Mouse (Mus musculus) myocyte (in vitro differentiated cells): ENCODE data around the gene Coq5. TPM values are rescaled to one million over a fixed set of nuclear protein-coding genes. Genes with fewer than 3 reads are reported as not detected.
A peak's percentile ranks its signal among the peaks of the same experiment; 100 is the strongest.

Source experiments
- H3K27me3 ChIP-seq: one replicate; pipeline ENCODE4 v1.6.1; 2011; ENCODE audit not compliant: control insufficient read depth, insufficient read depth, insufficient read length
- H3K36me3 ChIP-seq: one replicate; pipeline ENCODE4 v1.6.1; 2011; ENCODE audit not compliant: control insufficient read depth, insufficient read depth
- H3K4me2 ChIP-seq: one replicate; pipeline ENCODE4 v1.6.1; 2011; ENCODE audit warnings: low read depth, control low read depth
- H3K4me3 ChIP-seq: one replicate; pipeline ENCODE4 v1.5.1; 2011; ENCODE audit warnings: mild to moderate bottlenecking, control low read depth, moderate library complexity
- H3K79me2 ChIP-seq: one replicate; pipeline ENCODE4 v1.6.1; 2011; ENCODE audit not compliant: control insufficient read depth, insufficient read depth
- H3ac ChIP-seq: one replicate; pipeline ENCODE4 v1.6.1; 2011; ENCODE audit not compliant: control insufficient read depth, insufficient read length
- CEBPB ChIP-seq: IDR thresholded peaks from 2 replicates; pipeline ENCODE4 v1.6.1; 2011; ENCODE audit warnings: mild to moderate bottlenecking, moderate library complexity; ENCODE audit not compliant: poor library complexity, insufficient read depth, severe bottlenecking
- E2F4 ChIP-seq: IDR thresholded peaks from one replicate; pipeline ENCODE4 v1.6.1; 2011; ENCODE audit warnings: mild to moderate bottlenecking, control low read depth, moderate library complexity; ENCODE audit not compliant: insufficient read depth
- MAX ChIP-seq: IDR thresholded peaks from one replicate; pipeline ENCODE4 v1.6.1; 2011; ENCODE audit warnings: low read depth, mild to moderate bottlenecking, control low read depth
- MYOD1 ChIP-seq, 3 experiments: IDR thresholded peaks; one replicate each; pipeline ENCODE4 v1.6.1; 2011; ENCODE audit warnings: control low read depth in 2 of 3, low read depth in 2 of 3, mild to moderate bottlenecking in 2 of 3, moderate library complexity in 1 of 3; ENCODE audit not compliant: insufficient read length in 2 of 3, control insufficient read depth in 1 of 3
- MYOG ChIP-seq, 3 experiments: IDR thresholded peaks; one replicate each; pipeline ENCODE4 v1.6.1; 2011; ENCODE audit warnings: control low read depth in 2 of 3, low read depth in 2 of 3, mild to moderate bottlenecking in 2 of 3; ENCODE audit not compliant: insufficient read length in 2 of 3, control insufficient read depth in 1 of 3, insufficient read depth in 1 of 3
- POLR2A ChIP-seq: IDR thresholded peaks from one replicate; pipeline ENCODE4 v1.6.1; 2011; ENCODE audit warnings: low read depth, mild to moderate bottlenecking, control low read depth, moderate library complexity; ENCODE audit not compliant: insufficient read length
- POLR2AphosphoS2 ChIP-seq: IDR thresholded peaks from one replicate; pipeline ENCODE4 v1.6.1; 2011; ENCODE audit warnings: low read depth, control low read depth; ENCODE audit not compliant: insufficient read length
- REST ChIP-seq: IDR thresholded peaks from one replicate; pipeline ENCODE4 v1.6.1; 2011; ENCODE audit warnings: mild to moderate bottlenecking, control low read depth, moderate library complexity; ENCODE audit not compliant: insufficient read depth, insufficient read length
- SRF ChIP-seq: IDR thresholded peaks from one replicate; pipeline ENCODE4 v1.6.1; 2011; ENCODE audit warnings: low read depth; ENCODE audit not compliant: control insufficient read depth, insufficient read length
- TCF12 ChIP-seq: IDR thresholded peaks from one replicate; pipeline ENCODE4 v1.6.1; 2011; ENCODE audit warnings: mild to moderate bottlenecking, control low read depth; ENCODE audit not compliant: poor library complexity, insufficient read depth, severe bottlenecking
- TCF3 ChIP-seq: IDR thresholded peaks from one replicate; pipeline ENCODE4 v1.6.1; 2011; ENCODE audit warnings: low read depth, control low read depth; ENCODE audit not compliant: insufficient read length
- USF1 ChIP-seq: IDR thresholded peaks from one replicate; pipeline ENCODE4 v1.6.1; 2011; ENCODE audit warnings: low read depth, mild to moderate bottlenecking, control low read depth, moderate library complexity
- polyA plus RNA-seq: library from polyadenylated mRNA; unstranded; fragments of >200 nt; fragmentation: generic; extraction: Trizol; gene quantifications from one replicate; pipeline ENCODE4 v1.2.1, GENCODE M21; 2012; ENCODE audit warnings: missing spikeins

Gene Coq5
- 43.7 TPM for polyA plus RNA-seq

- TF ChIP-seq MYOD1 (IDR thresholded peaks at IDR 0.05; ENCODE audit: control insufficient read depth in 1 of 3, insufficient read length in 2 of 3, low read depth in 2 of 3): peak in 1 of 3 experiments; percentile 63
- no peak for TF ChIP-seq SRF
- TF ChIP-seq USF1: no peak
- peak; percentile 57; the same call in 1 of the 2 replicates for TF ChIP-seq CEBPB
- no peak for TF ChIP-seq TCF12
- no peak for TF ChIP-seq MAX
- no peak for TF ChIP-seq TCF3
- peak; percentile 92 for TF ChIP-seq POLR2A
- no peak for TF ChIP-seq E2F4
- TF ChIP-seq MYOG (IDR thresholded peaks at IDR 0.05; ENCODE audit: control insufficient read depth in 1 of 3, insufficient read depth in 1 of 3, insufficient read length in 2 of 3, low read depth in 2 of 3): peak in 1 of 3 experiments; percentile 7
- TF ChIP-seq POLR2AphosphoS2: peak; percentile 83
- TF ChIP-seq REST: no peak
- Histone ChIP-seq H3K27me3 (no peaks in the 10 kb centered on the region), H3K4me3 (peak within 1 kb of the TSS; percentile 86), H3K79me2 (peaks cover 21% of the 10 kb centered on the region), H3ac (peak within 1 kb of the TSS; percentile 53), H3K4me2 (peak within 1 kb of the TSS; percentile 99), H3K36me3 (peaks cover 5% of the 10 kb centered on the region)
These were observed at the start of gene Coq5 for GRCm38 (mm10) chr5:115279226-115280049. TSS of gene Coq5 (plus strand) at chr5:115279666.

GRCm38 (mm10) chr5:115230830-115231551 lies 48.5 kb upstream of the Coq5 start:
- Histone ChIP-seq H3K4me2 (no peak overlapping the region), H3K27me3 (no peaks in the 10 kb centered on the region)

GRCm38 (mm10) chr5:115231552-115232120 lies 47.8 kb upstream of the Coq5 start:
- Histone ChIP-seq H3K36me3 (no peaks in the 10 kb centered on the region), H3K4me3 (no peak overlapping the region), H3K4me2 (no peak overlapping the region), H3ac (no peak overlapping the region), H3K79me2 (no peaks in the 10 kb centered on the region), H3K27me3 (no peaks in the 10 kb centered on the region)
- TF ChIP-seq MYOG (IDR thresholded peaks at IDR 0.05; ENCODE audit: control insufficient read depth in 1 of 3, insufficient read depth in 1 of 3, insufficient read length in 2 of 3, low read depth in 2 of 3) (no peak), POLR2A (no peak), MYOD1 (IDR thresholded peaks at IDR 0.05; ENCODE audit: control insufficient read depth in 1 of 3, insufficient read length in 2 of 3, low read depth in 2 of 3) (no peak), TCF12 (no peak), CEBPB (no peak), SRF (no peak)

More at GRCm38 (mm10) chr5:115230830-115231551, 48.5 kb upstream of the Coq5 start:
- TF ChIP-seq E2F4: no peak
- TF ChIP-seq USF1: peak; percentile 55
- no peak for TF ChIP-seq MAX
- Histone ChIP-seq H3ac (no peak overlapping the region), H3K36me3 (no peaks in the 10 kb centered on the region), H3K4me3 (no peak overlapping the region), H3K79me2 (no peaks in the 10 kb centered on the region)

GRCm38 (mm10) chr5:115232516-115232915 lies 47.0 kb upstream of the Coq5 start:
- H3K4me3 ChIP-seq: no peak overlapping the region
- H3K36me3 ChIP-seq: no peaks in the 10 kb centered on the region
- no peaks in the 10 kb centered on the region for H3K27me3 ChIP-seq
- no peak overlapping the region for H3ac ChIP-seq
- no peak overlapping the region for H3K4me2 ChIP-seq
- H3K79me2 ChIP-seq: no peaks in the 10 kb centered on the region
- TF ChIP-seq MYOD1 (IDR thresholded peaks at IDR 0.05; ENCODE audit: control insufficient read depth in 1 of 3, insufficient read length in 2 of 3, low read depth in 2 of 3) (no peak), TCF12 (no peak), TCF3 (no peak), USF1 (no peak), POLR2AphosphoS2 (no peak), POLR2A (no peak), E2F4 (no peak), SRF (no peak), MYOG (IDR thresholded peaks at IDR 0.05; ENCODE audit: control insufficient read depth in 1 of 3, insufficient read depth in 1 of 3, insufficient read length in 2 of 3, low read depth in 2 of 3) (no peak), REST (no peak), MAX (no peak), CEBPB (no peak)
